Mouse (Mus musculus): ENCODE results near the gene Ahcyl1.

DNA sequence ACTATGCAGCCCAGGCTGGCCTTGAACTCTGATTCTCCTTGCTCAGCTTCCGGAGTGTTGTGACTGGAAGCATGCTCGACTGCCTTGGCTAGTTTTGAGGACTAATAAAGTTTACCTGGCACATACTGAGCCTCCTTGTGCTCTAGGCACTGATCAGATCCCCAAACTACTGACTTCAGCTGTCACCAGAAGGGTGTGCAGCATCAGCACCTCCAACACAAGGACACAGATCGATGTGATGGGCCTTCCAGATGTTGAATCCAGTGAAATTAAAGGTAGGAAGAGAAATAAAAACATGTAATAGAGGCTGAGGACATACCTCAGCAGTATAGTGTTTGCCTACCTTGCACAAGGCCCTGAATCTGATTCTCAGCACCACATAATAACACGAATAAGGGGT, 66.9 kb downstream of the Ahcyl1 start:
- no peak for TF ChIP-seq CTCF (IDR thresholded peaks at IDR 0.05; ENCODE audit: borderline replicate concordance, insufficient read depth, low read depth, low read length)
- no peak for TF ChIP-seq POLR2A (IDR thresholded peaks at IDR 0.05; ENCODE audit: borderline replicate concordance, insufficient read depth, low read length)

All from cerebellum, adult 2 months (tissue).